Mouse (Mus musculus): ENCODE measurements around the gene Foxa2. TPM values are rescaled to one million over a fixed set of nuclear protein-coding genes. Genes with fewer than 3 reads are reported as not detected.

Gene Foxa2
- total and polyA plus RNA-seq, 3 experiments = 3.2 TPM; not detected in 2

DNA sequence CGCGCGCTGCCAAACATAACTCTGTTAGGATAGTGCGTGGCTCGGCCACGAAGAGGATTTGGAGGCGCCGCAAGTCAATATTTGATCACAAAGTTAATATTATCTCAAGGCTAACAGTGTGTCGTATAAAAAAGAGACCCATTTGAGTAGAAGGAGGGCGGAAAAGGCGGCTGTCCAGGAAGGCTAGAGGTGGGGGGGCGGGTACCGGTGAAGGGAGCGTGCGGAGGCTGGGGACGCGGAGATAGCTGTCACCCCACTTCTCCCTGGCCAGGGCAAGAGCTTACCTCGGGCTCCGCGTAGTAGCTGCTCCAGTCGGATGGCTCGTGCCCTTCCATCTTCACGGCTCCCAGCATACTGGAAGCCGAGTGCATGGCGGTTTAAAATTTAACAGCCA is 1.2 kb downstream of the Foxa2 start:
- DNase-seq (ENCODE audit: low spot score) = no peak
- H3K4me3 ChIP-seq (ENCODE audit: low read depth, low read length) = no peak overlapping the region
- H3K27me3 ChIP-seq (ENCODE audit: insufficient read depth, low read length) = no peaks in the 10 kb centered on the region
- H3K4me1 ChIP-seq (ENCODE audit: insufficient read depth, low read depth, low read length) = no peaks in the 10 kb centered on the region
- TF ChIP-seq TAL1 (conservative IDR thresholded peaks at IDR 0.05; ENCODE audit: low read depth, low read length) (no peak), POLR2AphosphoS5 (IDR thresholded peaks at IDR 0.05; ENCODE audit: insufficient replicate concordance, low read depth, low read length) (no peak), GATA1 (IDR thresholded peaks at IDR 0.05; ENCODE audit: borderline replicate concordance, low read length) (no peak), CTCF (IDR thresholded peaks at IDR 0.05; ENCODE audit: low read depth, low read length) (no peak), GATA2 (IDR thresholded peaks at IDR 0.05; ENCODE audit: borderline replicate concordance, low read depth, low read length) (no peak)
- peaks cover 72% of the 10 kb centered on the region for H3K9me3 ChIP-seq (replicated peaks)
- no peaks in the 10 kb centered on the region for H3K36me3 ChIP-seq (replicated peaks)
- no peak for ATAC-seq (ENCODE audit: extremely low read depth, insufficient number of reproducible peaks, low FRiP score, poor library complexity, severe bottlenecking)

DNA sequence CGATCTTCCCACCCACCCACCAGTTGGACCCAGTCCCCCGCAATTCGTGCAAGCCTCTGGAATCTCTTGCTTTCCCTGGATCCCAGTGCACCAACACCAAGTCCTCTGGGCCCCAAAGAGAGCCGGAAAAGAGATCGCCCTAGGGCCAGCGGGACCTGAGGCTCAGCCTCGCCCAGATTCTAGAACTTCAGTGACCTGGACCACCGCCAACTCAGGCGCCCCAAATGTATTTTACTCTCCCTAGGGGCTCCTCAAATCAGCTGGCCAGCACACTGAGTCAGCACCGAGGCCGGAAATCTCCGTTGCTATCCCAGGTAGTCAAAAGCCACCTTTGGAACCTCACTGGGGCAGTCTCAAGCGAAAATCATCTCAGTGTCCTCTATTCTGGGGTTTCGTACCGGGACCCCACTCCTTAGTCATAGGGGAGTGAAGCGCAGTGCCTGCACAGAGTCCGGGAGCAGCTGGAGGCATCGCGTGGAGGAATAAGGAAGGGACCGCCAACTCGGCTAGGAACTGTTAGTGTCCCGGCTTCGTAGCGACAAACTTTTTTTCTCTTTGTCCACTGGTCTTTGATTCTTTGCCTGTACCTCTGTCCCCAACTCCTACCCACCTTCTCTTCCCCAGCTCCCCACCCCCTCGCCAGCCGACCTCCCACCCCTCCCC is 1.8 kb downstream of the Foxa2 start:
- DNase-seq (ENCODE audit: low spot score) (no peak), ATAC-seq (ENCODE audit: extremely low read depth, insufficient number of reproducible peaks, low FRiP score, poor library complexity, severe bottlenecking) (no peak)
- Histone ChIP-seq H3K27me3 (ENCODE audit: insufficient read depth, low read length) (no peaks in the 10 kb centered on the region), H3K4me1 (ENCODE audit: insufficient read depth, low read depth, low read length) (no peaks in the 10 kb centered on the region), H3K36me3 (replicated peaks) (no peaks in the 10 kb centered on the region), H3K4me3 (ENCODE audit: low read depth, low read length) (no peak overlapping the region; the same call in 1 of the 2 replicates), H3K9me3 (replicated peaks) (peaks cover 76% of the 10 kb centered on the region)
- TF ChIP-seq TAL1 (conservative IDR thresholded peaks at IDR 0.05; ENCODE audit: low read depth, low read length) (no peak), GATA2 (IDR thresholded peaks at IDR 0.05; ENCODE audit: borderline replicate concordance, low read depth, low read length) (no peak), GATA1 (IDR thresholded peaks at IDR 0.05; ENCODE audit: borderline replicate concordance, low read length) (no peak), CTCF (IDR thresholded peaks at IDR 0.05; ENCODE audit: low read depth, low read length) (no peak), POLR2AphosphoS5 (IDR thresholded peaks at IDR 0.05; ENCODE audit: insufficient replicate concordance, low read depth, low read length) (no peak)

DNA sequence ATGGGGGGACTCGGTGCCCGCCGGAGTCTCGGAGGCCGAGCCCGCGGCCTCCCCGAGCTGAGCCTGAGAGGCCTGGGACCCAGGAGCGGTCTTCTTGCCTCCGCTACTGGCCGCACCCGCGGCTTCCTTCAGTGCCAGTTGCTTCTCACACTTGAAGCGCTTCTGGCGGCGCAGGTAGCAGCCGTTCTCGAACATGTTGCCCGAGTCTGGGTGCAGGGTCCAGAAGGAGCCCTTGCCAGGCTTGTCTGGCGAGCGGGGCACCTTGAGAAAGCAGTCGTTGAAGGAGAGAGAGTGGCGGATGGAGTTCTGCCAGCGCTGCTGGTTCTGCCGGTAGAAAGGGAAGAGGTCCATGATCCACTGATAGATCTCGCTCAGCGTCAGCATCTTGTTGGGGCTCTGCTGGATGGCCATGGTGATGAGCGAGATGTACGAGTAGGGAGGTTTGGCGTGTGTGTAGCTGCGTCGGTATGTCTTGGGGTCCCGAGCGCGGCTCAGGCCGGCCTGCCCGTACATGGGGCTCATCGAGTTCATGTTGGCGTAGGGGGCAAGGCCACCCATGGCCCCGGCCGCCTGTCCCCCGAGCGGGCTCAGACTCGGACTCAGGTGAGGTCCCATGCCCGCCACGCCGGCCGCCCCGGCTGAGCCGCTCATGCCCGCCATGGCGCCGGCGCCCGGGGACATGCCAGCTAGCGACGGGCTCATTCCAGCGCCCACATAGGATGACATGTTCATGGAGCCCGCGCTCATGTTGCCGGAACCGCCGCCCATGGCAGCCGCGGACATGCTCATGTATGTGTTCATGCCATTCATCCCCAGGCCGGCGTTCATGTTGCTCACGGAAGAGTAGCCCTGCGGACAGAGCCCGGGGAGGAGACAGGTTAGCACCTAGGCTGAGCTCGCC is 2.5 kb downstream of the Foxa2 start:
- ATAC-seq (ENCODE audit: extremely low read depth, insufficient number of reproducible peaks, low FRiP score, poor library complexity, severe bottlenecking) = no peak
- DNase-seq (ENCODE audit: low spot score) = no peak
- Histone ChIP-seq H3K4me3 (ENCODE audit: low read depth, low read length) (peak overlapping the region; percentile 38), H3K27me3 (ENCODE audit: insufficient read depth, low read length) (no peaks in the 10 kb centered on the region), H3K36me3 (replicated peaks) (no peaks in the 10 kb centered on the region), H3K9me3 (replicated peaks) (peaks cover 81% of the 10 kb centered on the region), H3K4me1 (ENCODE audit: insufficient read depth, low read depth, low read length) (no peaks in the 10 kb centered on the region)
- TF ChIP-seq POLR2AphosphoS5 (IDR thresholded peaks at IDR 0.05; ENCODE audit: insufficient replicate concordance, low read depth, low read length) (no peak), TAL1 (conservative IDR thresholded peaks at IDR 0.05; ENCODE audit: low read depth, low read length) (no peak)

DNA sequence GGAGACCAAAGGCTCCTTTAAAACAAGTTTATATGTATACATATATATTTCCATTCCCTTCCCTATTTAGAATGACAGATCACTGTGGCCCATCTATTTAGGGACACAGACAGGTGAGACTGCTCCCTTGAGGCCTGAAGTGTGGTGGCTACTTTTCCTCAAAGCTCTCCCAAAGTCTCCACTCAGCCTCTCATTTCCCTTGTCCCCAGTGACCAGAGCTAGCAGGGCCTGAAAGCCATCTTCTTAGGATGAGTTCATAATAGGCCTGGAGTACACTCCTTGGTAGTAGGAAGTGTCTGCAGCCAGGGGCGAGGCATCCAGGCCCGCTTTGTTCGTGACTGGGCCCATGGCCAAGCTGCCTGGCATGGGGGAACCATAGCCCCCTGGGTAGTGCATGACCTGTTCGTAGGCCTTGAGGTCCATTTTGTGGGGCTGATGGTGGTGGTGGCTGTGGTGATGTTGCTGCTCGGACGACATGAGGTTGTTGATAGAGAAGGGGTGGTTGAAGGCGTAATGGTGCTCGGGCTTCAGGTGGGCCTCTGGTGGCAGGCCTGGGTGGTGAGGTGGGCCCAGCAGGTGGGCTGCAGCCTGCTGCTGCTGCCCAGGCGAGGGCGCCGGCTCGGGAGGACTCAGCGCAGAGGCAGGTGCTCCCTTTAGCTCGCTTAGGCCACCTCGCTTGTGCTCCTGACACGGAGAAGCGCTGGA is 3.3 kb downstream of the Foxa2 start:
- no peaks in the 10 kb centered on the region for H3K4me1 ChIP-seq (ENCODE audit: insufficient read depth, low read depth, low read length)
- peaks cover 80% of the 10 kb centered on the region for H3K9me3 ChIP-seq (replicated peaks)
- no peak for DNase-seq (ENCODE audit: low spot score)
- H3K27me3 ChIP-seq (ENCODE audit: insufficient read depth, low read length) = no peaks in the 10 kb centered on the region; the same call in 1 of the 2 replicates
- no peak for ATAC-seq (ENCODE audit: extremely low read depth, insufficient number of reproducible peaks, low FRiP score, poor library complexity, severe bottlenecking)
- H3K4me3 ChIP-seq (ENCODE audit: low read depth, low read length) = peak overlapping the region; percentile 27; the same call in 1 of the 2 replicates
- no peaks in the 10 kb centered on the region for H3K36me3 ChIP-seq (replicated peaks)
- TF ChIP-seq GATA2 (IDR thresholded peaks at IDR 0.05; ENCODE audit: borderline replicate concordance, low read depth, low read length) (no peak), CTCF (IDR thresholded peaks at IDR 0.05; ENCODE audit: low read depth, low read length) (no peak), GATA1 (IDR thresholded peaks at IDR 0.05; ENCODE audit: borderline replicate concordance, low read length) (no peak)

DNA sequence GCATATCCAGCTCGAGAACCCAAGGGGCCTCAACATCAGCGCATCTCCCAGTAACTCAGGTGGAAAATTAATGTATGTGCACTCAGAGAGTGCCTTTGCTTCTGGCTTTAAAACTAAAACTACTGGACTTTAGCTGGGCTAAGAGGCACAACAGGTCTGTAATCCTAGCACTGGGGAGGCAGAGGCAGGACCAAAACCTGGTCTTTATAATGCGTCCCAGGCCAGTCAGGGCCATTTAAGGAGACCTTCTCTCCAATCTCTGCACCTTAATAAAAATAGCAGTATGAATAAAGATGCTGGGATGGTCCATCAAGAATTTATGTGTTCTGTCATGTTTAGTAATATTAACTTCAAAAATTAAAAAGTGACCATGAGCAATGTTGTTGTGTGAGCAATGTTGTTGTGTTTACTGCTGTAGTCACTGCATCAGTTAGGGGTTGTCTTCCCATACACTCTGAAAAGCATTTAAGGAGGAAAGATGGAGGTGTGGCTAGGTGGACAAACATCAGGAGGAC is 4.6 kb downstream of the Foxa2 start:
- Histone ChIP-seq H3K4me3 (ENCODE audit: low read depth, low read length) (no peak overlapping the region), H3K27me3 (ENCODE audit: insufficient read depth, low read length) (no peaks in the 10 kb centered on the region; the same call in 1 of the 2 replicates), H3K9me3 (replicated peaks) (peaks cover 77% of the 10 kb centered on the region), H3K36me3 (replicated peaks) (no peaks in the 10 kb centered on the region), H3K4me1 (ENCODE audit: insufficient read depth, low read depth, low read length) (no peaks in the 10 kb centered on the region)
- DNase-seq (ENCODE audit: low spot score) (no peak), ATAC-seq (ENCODE audit: extremely low read depth, insufficient number of reproducible peaks, low FRiP score, poor library complexity, severe bottlenecking) (no peak)
- no peak for TF ChIP-seq CTCF (IDR thresholded peaks at IDR 0.05; ENCODE audit: low read depth, low read length)
- no peak for TF ChIP-seq GATA2 (IDR thresholded peaks at IDR 0.05; ENCODE audit: borderline replicate concordance, low read depth, low read length)
- no peak for TF ChIP-seq POLR2AphosphoS5 (IDR thresholded peaks at IDR 0.05; ENCODE audit: insufficient replicate concordance, low read depth, low read length)
- TF ChIP-seq GATA1 (IDR thresholded peaks at IDR 0.05; ENCODE audit: borderline replicate concordance, low read length) = no peak
- no peak for TF ChIP-seq TAL1 (conservative IDR thresholded peaks at IDR 0.05; ENCODE audit: low read depth, low read length)

- H3K27me3 ChIP-seq (ENCODE audit: insufficient read depth, low read length) = no peaks in the 10 kb centered on the region; the same call in 1 of the 2 replicates
- no peak for DNase-seq (ENCODE audit: low spot score)
These were observed 5.4 kb downstream of the Foxa2 start for GRCm38 (mm10) chr2:148041381-148041780.

More at GRCm38 (mm10) chr2:148041381-148041780, 5.4 kb downstream of the Foxa2 start:
- H3K9me3 ChIP-seq (replicated peaks) = peaks cover 71% of the 10 kb centered on the region
- ATAC-seq (ENCODE audit: extremely low read depth, insufficient number of reproducible peaks, low FRiP score, poor library complexity, severe bottlenecking) = no peak
- no peaks in the 10 kb centered on the region for H3K4me1 ChIP-seq (ENCODE audit: insufficient read depth, low read depth, low read length)
- no peak overlapping the region for H3K4me3 ChIP-seq (ENCODE audit: low read depth, low read length)
- TF ChIP-seq CTCF (IDR thresholded peaks at IDR 0.05; ENCODE audit: low read depth, low read length) (no peak), GATA1 (IDR thresholded peaks at IDR 0.05; ENCODE audit: borderline replicate concordance, low read length) (no peak), POLR2AphosphoS5 (IDR thresholded peaks at IDR 0.05; ENCODE audit: insufficient replicate concordance, low read depth, low read length) (no peak), TAL1 (conservative IDR thresholded peaks at IDR 0.05; ENCODE audit: low read depth, low read length) (no peak), GATA2 (IDR thresholded peaks at IDR 0.05; ENCODE audit: borderline replicate concordance, low read depth, low read length) (no peak)
- H3K36me3 ChIP-seq (replicated peaks) = no peaks in the 10 kb centered on the region
